Mouse (Mus musculus) C3H10T1/2 (cell line): ENCODE data around the gene Clca2. TPM values are rescaled to one million over a fixed set of nuclear protein-coding genes. Genes with fewer than 3 reads are reported as not detected.

ENCODE experiments used
- polyA plus RNA-seq, 2 experiments: library from polyadenylated mRNA; unstranded; fragments of >200 nt; fragmentation: generic; extraction: Trizol; gene quantifications; one replicate each; pipeline ENCODE4 v1.2.1; 2012; ENCODE audit warnings: missing spikeins in 2 of 2

Gene Clca2
- polyA plus RNA-seq = under 1 TPM in 1 of 2 experiments, not detected in 1; 0.54 TPM

GRCm38 (mm10) chr3:145099291-145099690, at the start of gene Clca2:
Gene Clca2, minus strand, starts transcription at chr3:145099443.

DNA sequence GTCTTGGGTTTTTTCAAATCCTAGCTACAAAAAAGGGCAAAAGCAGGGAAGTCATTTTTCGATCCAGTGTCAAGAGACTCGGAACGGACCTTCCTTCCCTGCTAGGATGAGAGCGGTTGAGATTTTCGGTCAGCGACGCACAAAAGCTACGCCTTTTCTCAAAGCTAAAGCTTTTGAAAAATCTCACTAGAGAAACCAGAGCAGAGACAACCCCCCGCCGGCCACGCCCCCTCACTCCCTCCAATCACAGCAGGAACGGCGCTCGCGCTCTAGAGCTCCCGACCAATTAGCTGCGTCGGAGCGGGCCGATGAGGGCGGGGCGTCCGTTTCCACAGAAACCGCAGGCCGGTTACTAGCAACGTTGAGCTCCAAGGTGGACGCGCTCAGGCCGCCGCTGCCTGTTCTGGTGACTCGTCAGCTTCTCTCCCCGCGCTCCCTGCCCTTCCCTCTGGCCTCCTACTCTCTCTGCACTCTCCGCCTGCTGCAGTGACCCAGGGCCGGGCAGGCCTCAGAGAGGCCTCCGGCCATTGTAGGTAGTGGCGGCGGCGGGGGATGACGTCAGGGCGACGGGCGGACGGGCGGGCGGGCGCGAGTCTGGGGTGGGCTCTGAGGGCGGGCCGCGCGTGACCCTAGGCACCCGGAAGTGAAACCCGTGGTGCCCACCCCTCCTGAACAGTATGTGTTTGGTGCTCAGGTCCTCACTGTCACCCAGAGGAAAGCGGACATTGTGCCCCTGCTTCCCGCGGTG, 19.2 kb upstream of the Clca2 start, which contains the start of gene Odf2l:
Gene Odf2l (plus strand): TSS at position 335 of the 748 bp plus-strand sequence.

DNA sequence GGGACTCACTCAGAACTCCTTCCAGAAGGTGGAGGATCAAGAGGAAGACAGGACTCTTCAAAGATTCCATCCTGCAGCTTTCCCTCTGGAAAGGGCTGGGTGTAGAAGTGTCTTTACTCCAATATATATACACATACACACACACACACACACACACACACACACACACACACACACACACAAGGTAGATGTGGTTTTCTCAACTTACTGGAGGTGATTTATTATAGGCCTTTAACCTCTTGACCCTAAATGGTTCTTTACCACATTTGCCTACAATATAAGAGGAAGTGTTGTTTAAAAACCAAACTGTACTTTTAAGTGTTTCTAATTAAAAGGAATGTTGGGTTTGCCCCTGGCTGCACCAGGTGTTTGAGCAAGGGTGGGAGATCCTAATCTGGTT, 66.6 kb downstream of the Clca2 start, which contains the start of gene Clca1:
Gene Clca1 (minus strand): TSS at position 101 of the 400 bp plus-strand sequence.

Other genes with a start within 250 kb of the Clca2 start
- gene Clca4b, start 166.9 kb downstream of the Clca2 start, polyA plus RNA-seq = not detected
- gene Clca4a, start 124.4 kb downstream of the Clca2 start, polyA plus RNA-seq = under 1 TPM in 1 of 2 experiments, not detected in 1; 0.04 TPM
- under 1 TPM in 1 of 2 experiments, not detected in 1; 0.04 TPM for gene Clca1, start 66.7 kb downstream of the Clca2 start, polyA plus RNA-seq
- gene Odf2l, start 19.1 kb upstream of the Clca2 start, polyA plus RNA-seq = 1 to 10 TPM in 1 of 2 experiments, under 1 TPM in 1; 0.23 to 2.5 TPM
- not detected for gene Col24a1, start 193.0 kb upstream of the Clca2 start, polyA plus RNA-seq